Mouse (Mus musculus) kidney, embryonic 14.5 days (tissue): Measurements from ENCODE around the gene Rbm8a. TPM values are rescaled to one million over a fixed set of nuclear protein-coding genes. Genes with fewer than 3 reads are reported as not detected.
"Not testable (repeated sequence)": the region's sequence is repeated elsewhere in the genome, so short reads cannot be mapped to it uniquely, and the experiment has no call there.

Source experiments
- ATAC-seq: fragments of 200-750 bp; cut with Nextera tagmentation; 2 replicates; pipeline ENCODE4 v1.8.0; 2017; ENCODE audit warnings: moderate number of reproducible peaks, mild to moderate bottlenecking, moderate TSS enrichment, moderate library complexity; ENCODE audit not compliant: low FRiP score, low TSS enrichment
- H3K27ac ChIP-seq: fragments of 300-500 bp; sonication (generic); 2 replicates; pipeline ENCODE4 v1.5.1; 2014; ENCODE audit warnings: low read depth, mild to moderate bottlenecking, low read length, moderate library complexity, mixed read lengths
- H3K27me3 ChIP-seq: fragments of 300-500 bp; sonication (generic); 2 replicates; pipeline ENCODE4 v1.6.1; 2014; ENCODE audit warnings: mild to moderate bottlenecking, low read length; ENCODE audit not compliant: control insufficient read depth, insufficient read depth
- H3K36me3 ChIP-seq: fragments of 300-500 bp; sonication (generic); 2 replicates; pipeline ENCODE4 v1.6.1; 2014; ENCODE audit warnings: low read length, mixed read lengths; ENCODE audit not compliant: control insufficient read depth, insufficient read depth
- H3K4me1 ChIP-seq: fragments of 300-500 bp; sonication (generic); 2 replicates; pipeline ENCODE4 v1.6.1; 2014; ENCODE audit warnings: low read length, mixed read lengths; ENCODE audit not compliant: control insufficient read depth, insufficient read depth
- H3K4me2 ChIP-seq: fragments of 300-500 bp; sonication (generic); replicated peaks from 2 replicates; pipeline ENCODE4 v1.6.1; 2014; ENCODE audit warnings: low read depth, mild to moderate bottlenecking, low read length
- H3K4me3 ChIP-seq: fragments of 300-500 bp; sonication (generic); 2 replicates; pipeline ENCODE4 v1.5.1; 2014; ENCODE audit warnings: mild to moderate bottlenecking, low read length
- H3K9ac ChIP-seq: fragments of 300-500 bp; sonication (generic); 2 replicates; pipeline ENCODE4 v1.6.1; 2014; ENCODE audit warnings: low read depth, mild to moderate bottlenecking, low read length, moderate library complexity
- H3K9me3 ChIP-seq: fragments of 300-500 bp; sonication (generic); 2 replicates; pipeline ENCODE4 v1.6.1; 2016; ENCODE audit warnings: low read length; ENCODE audit not compliant: control insufficient read depth
- WGBS: fragments of 180-500 bp; shearing (Covaris S2); extraction: QIAGEN DNeasy Blood & Tissue Kit; methylation state at CpG from one replicate; pipeline ENCODE4 v1.1.7; 2014; 5-methylcytosine and 5-hydroxymethylcytosine counted together
- polyA plus RNA-seq: library from polyadenylated mRNA; unstranded; fragments of >200 nt; fragmentation: Nextera tagmentation; extraction: Ambion mirVana; gene quantifications from 2 replicates; pipeline ENCODE4 v1.2.1, GENCODE M21; 2014

Gene Rbm8a
- polyA plus RNA-seq, 1 experiment from 2014 or later, result 167 TPM

DNA sequence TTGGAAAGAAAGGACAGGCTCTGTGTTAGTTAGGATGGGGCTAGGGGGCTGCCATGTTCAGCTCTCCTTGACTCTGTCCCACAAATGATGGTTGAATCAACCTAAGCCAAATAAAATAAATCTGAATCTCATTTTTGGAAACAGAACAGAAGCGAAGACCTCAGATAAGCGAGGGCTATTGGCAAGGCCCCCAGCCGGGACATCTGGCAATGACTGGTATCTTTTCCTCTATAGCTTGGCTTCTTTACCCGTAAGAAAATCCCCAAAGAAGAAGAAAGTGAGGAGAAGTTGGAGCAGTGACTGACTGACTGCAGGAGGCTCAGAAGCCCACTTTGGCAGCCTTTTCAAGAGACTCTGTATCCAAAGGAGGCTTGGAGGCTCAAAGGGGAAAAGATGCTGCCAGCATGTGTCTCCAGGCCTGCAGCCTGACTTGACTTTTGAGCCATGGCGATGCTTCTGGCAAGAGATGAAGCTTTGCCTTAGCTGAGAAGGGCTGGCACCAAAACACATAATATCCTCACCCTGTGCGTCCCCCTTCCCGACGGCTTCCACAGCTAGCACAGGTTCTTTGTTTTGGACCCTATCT, 33.1 kb downstream of the Rbm8a start:
- Histone ChIP-seq H3K27me3 (no peaks in the 10 kb centered on the region), H3K36me3 (no peaks in the 10 kb centered on the region), H3K4me3 (no peak overlapping the region), H3K4me2 (peak overlapping the region; percentile 38), H3K4me1 (0 out of 2 replicates have a peak, but pooled peaks cover 4% of the 10 kb centered on the region), H3K9ac (peak overlapping the region; percentile 29; the same call in 1 of the 2 replicates), H3K9me3 (no peaks in the 10 kb centered on the region), H3K27ac (peak overlapping the region; percentile 42; the same call in 1 of the 2 replicates)
- WGBS, result 42% methylated on average over 8 of the region's 8 CpGs
- no peak for ATAC-seq

DNA sequence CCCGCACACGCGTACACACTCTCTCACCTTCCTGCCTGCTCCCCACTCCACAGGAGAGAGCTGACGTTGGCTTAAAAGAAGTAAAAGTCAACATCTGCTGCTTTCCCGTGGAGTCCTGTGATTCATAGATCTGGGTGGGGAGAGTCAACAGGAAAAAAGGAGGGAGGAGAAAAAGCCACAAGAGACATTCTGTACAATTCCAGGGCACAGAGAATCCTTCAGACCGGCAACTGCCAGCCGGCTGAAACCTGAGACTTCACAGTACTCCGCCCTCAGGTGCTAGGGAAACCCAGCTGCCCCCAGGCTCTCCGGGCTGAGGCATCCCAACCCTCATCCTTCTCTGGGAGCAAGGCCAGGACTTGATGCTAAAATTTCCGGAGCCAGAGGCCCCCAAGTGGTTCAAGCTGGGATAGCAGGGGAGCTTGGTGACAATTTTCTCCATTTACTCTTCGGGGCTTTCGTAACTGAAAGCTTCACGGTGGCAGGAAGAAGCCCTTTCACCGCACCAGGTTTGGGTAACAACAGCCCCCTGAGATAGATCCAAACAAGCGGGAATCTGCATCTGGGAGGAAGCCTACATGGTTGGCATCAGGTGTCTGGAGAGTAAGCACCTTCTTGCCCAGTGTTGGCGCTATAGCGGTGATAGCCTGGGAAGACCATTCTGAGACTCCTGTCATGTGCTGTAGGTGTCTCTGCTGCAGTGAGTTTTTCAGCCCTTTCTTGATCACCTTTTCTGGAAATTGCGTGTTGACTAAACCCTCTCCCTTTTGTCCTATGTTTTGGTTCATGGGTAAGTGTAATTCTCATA, 33.9 kb downstream of the Rbm8a start:
- WGBS, result 6% methylated on average over 15 of the region's 18 CpGs
- Histone ChIP-seq H3K27ac (peak overlapping the region; percentile 42; the same call in 1 of the 2 replicates), H3K4me1 (0 out of 2 replicates have a peak, but pooled peaks cover 4% of the 10 kb centered on the region), H3K9ac (peak overlapping the region; percentile 29), H3K4me3 (peak overlapping the region; percentile 23), H3K27me3 (no peaks in the 10 kb centered on the region), H3K9me3 (no peaks in the 10 kb centered on the region), H3K36me3 (no peaks in the 10 kb centered on the region), H3K4me2 (peak overlapping the region; percentile 38)
- peak; percentile 93 for ATAC-seq

DNA sequence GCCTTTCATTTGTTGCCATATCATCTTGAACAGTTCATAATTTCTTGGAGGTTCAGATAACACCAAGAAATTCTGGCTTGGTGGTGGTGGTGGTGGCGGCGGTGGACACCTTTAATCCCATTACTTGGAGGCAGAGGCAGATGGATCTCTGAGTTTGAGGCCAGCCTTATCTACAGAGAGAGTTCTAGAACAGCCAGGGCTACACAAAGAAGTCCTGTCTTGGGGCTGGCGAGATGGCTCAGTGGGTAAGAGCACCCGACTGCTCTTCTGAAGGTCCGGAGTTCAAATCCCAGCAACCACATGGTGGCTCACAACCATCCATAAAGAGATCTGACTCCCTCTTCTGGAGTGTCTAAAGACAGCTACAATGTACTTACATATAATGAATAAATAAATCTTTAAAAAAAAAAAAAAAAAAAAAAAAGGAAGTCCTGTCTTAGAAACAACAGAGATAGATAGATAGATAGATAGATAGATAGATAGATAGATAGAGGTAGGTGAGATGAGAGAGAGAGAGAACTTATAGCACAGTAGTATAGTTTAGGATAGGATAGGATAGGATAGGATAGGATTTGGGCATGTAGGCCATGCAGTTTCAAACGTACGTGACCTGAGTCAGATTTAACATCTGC, 36.1 kb downstream of the Rbm8a start:
- not testable (repeated sequence) for H3K9ac ChIP-seq, H3K36me3 ChIP-seq, H3K4me2 ChIP-seq, ATAC-seq, H3K27ac ChIP-seq, H3K27me3 ChIP-seq, H3K4me1 ChIP-seq, H3K4me3 ChIP-seq, H3K9me3 ChIP-seq
- WGBS, result 91% methylated on average over 7 of the region's 7 CpGs

DNA sequence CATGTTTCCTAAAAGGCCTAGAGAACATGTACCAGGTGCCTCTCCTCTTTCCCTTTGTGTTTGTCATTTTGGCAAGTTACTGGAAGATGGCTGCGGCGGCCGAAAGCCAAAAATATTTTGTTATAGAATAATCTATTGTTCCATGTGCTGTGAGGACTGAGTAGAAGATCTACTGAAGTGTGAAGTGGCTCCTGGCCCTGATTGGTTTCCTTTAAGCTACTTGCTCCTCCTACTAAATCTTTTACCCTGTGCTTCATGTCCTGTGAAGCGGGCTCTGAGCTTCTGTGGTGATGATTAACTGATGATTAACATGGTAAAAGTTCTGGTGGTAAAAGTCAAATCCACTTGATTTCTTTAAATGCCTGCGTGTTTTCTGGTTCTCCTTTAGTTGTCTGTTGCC, 37.2 kb downstream of the Rbm8a start:
- 90% methylated on average over 5 of the region's 5 CpGs for WGBS
- no peak overlapping the region for H3K4me3 ChIP-seq
- H3K9ac ChIP-seq, result no peak overlapping the region
- H3K4me2 ChIP-seq, result no peak overlapping the region
- H3K9me3 ChIP-seq, result no peaks in the 10 kb centered on the region
- H3K27ac ChIP-seq, result no peak overlapping the region
- no peaks in the 10 kb centered on the region for H3K27me3 ChIP-seq
- no peak for ATAC-seq
- no peaks in the 10 kb centered on the region for H3K36me3 ChIP-seq
- peaks cover 4% of the 10 kb centered on the region; the same call in 1 of the 2 replicates for H3K4me1 ChIP-seq

DNA sequence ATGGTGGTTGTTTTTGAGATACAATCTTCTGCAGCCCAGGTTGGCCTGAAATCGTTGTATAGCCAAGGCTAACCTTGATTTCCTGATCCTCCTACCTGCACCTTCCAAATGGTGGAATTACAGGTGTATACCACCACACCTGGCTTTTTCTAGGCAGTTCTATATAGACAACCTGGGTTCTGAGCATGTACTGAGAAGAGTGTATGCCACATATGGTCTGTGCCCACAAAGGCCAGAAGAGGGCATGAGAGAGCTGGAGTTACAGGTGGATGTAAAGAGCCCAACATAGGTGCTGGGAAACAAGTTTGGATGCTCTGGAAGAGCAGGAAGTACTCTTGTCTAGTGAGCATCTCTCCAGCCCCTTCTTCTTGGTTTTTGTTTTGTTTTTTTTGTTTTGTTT, 37.6 kb downstream of the Rbm8a start:
- Histone ChIP-seq H3K27ac (no peak overlapping the region), H3K4me1 (peaks cover 4% of the 10 kb centered on the region; the same call in 1 of the 2 replicates), H3K4me2 (no peak overlapping the region), H3K36me3 (no peaks in the 10 kb centered on the region), H3K9ac (no peak overlapping the region), H3K4me3 (no peak overlapping the region), H3K9me3 (no peaks in the 10 kb centered on the region), H3K27me3 (no peaks in the 10 kb centered on the region)
- 52% methylated on average over 1 of the region's 1 CpGs for WGBS
- ATAC-seq, result no peak

- Histone ChIP-seq H3K9me3 (no peaks in the 10 kb centered on the region), H3K36me3 (no peaks in the 10 kb centered on the region), H3K27ac (no peak overlapping the region), H3K27me3 (no peaks in the 10 kb centered on the region), H3K9ac (no peak overlapping the region), H3K4me1 (peaks cover 1% of the 10 kb centered on the region; the same call in 1 of the 2 replicates), H3K4me3 (no peak overlapping the region), H3K4me2 (no peak overlapping the region)
- WGBS, result 95% methylated on average over 5 of the region's 5 CpGs
- no peak for ATAC-seq
These were observed 38.8 kb downstream of the Rbm8a start for GRCm38 (mm10) chr3:96668424-96669067.

GRCm38 (mm10) chr3:96669727-96670468, 40.2 kb downstream of the Rbm8a start, which contains the start of gene Ankrd35:
Gene Ankrd35 (plus strand): TSS chr3:96670131.
- H3K9me3 ChIP-seq, result no peaks in the 10 kb centered on the region
- peak within 1 kb of the TSS; percentile 51 for H3K4me2 ChIP-seq
- peak within 1 kb of the TSS; percentile 32 for H3K4me3 ChIP-seq
- no peaks in the 10 kb centered on the region for H3K27me3 ChIP-seq
- ATAC-seq, result peak; percentile 94
- no peak within 1 kb of the TSS; the same call in 1 of the 2 replicates for H3K9ac ChIP-seq
- no peak within 1 kb of the TSS for H3K27ac ChIP-seq
- peaks cover 9% of the 10 kb centered on the region; the same call in 1 of the 2 replicates for H3K4me1 ChIP-seq
- WGBS, result 3% methylated on average over 35 of the region's 35 CpGs
- H3K36me3 ChIP-seq, result no peaks in the 10 kb centered on the region

DNA sequence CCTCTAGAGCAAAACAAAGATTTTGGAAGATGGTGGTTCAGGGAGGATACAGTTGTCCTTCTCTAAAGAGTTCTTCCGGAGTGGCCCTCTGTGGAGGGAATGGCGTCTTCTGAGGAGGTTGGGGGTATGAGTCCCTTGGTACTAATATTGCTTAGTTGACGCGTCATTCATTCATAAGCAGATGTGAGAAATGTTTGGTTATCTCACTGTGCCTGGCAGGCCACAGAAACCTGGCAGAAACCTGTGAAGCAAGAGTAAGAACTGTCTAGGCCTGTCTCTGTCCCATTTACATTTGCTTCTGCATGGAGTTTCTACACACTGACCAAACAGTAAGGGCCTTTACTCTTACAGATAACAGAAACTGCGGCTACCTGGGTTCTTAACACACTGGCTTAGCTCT, 41.8 kb downstream of the Rbm8a start:
- Histone ChIP-seq H3K9ac (no peak overlapping the region), H3K27ac (no peak overlapping the region), H3K36me3 (no peaks in the 10 kb centered on the region), H3K9me3 (no peaks in the 10 kb centered on the region), H3K4me2 (no peak overlapping the region), H3K27me3 (no peaks in the 10 kb centered on the region), H3K4me1 (peaks cover 18% of the 10 kb centered on the region), H3K4me3 (no peak overlapping the region)
- WGBS, result 96% methylated on average over 5 of the region's 5 CpGs
- no peak for ATAC-seq
